Mouse (Mus musculus): ENCODE results near the gene Astn1. TPM values are rescaled to one million over a fixed set of nuclear protein-coding genes. Genes with fewer than 3 reads are reported as not detected.

The Astn1 gene
- polyA plus RNA-seq (2016; fragmentation: Nextera tagmentation; extraction: Ambion mirVana): 4.2 and 4.4 TPM in 2 replicates

- ATAC-seq (ENCODE audit: insufficient number of reproducible peaks, insufficient read depth, low FRiP score, low TSS enrichment, low read depth): 0 out of 2 replicates have a peak, but pooled peaks have one; percentile 3
- H3K4me3 ChIP-seq (replicated peaks): peak within 1 kb of the TSS; percentile 54
- H3K27ac ChIP-seq: no peak within 1 kb of the TSS
- peaks cover 38% of the 10 kb centered on the region for H3K27me3 ChIP-seq
- H3K4me2 ChIP-seq: peak within 1 kb of the TSS; percentile 73
- WGBS: 0% methylated on average over 2 of the region's 2 CpGs
- peak within 1 kb of the TSS; percentile 70 for H3K9ac ChIP-seq (replicated peaks)
- peaks cover 4% of the 10 kb centered on the region; the same call in 1 of the 2 replicates for H3K4me1 ChIP-seq (replicated peaks)
- H3K36me3 ChIP-seq: no peaks in the 10 kb centered on the region
- no peaks in the 10 kb centered on the region for H3K9me3 ChIP-seq
Measured at GRCm38 (mm10) chr1:158361964-158362291, at the start of gene Astn1. TSS of gene Astn1 (plus strand) at chr1:158362273.

- no peak overlapping the region for H3K4me3 ChIP-seq (replicated peaks)
- no peaks in the 10 kb centered on the region for H3K36me3 ChIP-seq
- no peak overlapping the region for H3K9ac ChIP-seq (replicated peaks)
- no peak overlapping the region for H3K4me2 ChIP-seq
- H3K27me3 ChIP-seq: no peaks in the 10 kb centered on the region
- no peak for ATAC-seq (ENCODE audit: insufficient number of reproducible peaks, insufficient read depth, low FRiP score, low TSS enrichment, low read depth)
- no peak overlapping the region for H3K27ac ChIP-seq
- H3K4me1 ChIP-seq (replicated peaks): no peaks in the 10 kb centered on the region
- no peaks in the 10 kb centered on the region for H3K9me3 ChIP-seq
- 78% methylated on average over 6 of the region's 6 CpGs for WGBS
Measured at GRCm38 (mm10) chr1:158323325-158323724, 38.7 kb upstream of the Astn1 start.

GRCm38 (mm10) chr1:158328126-158328525, 33.9 kb upstream of the Astn1 start:
- no peak overlapping the region for H3K4me2 ChIP-seq
- no peak overlapping the region for H3K9ac ChIP-seq (replicated peaks)
- H3K27me3 ChIP-seq: no peaks in the 10 kb centered on the region
- H3K9me3 ChIP-seq: no peaks in the 10 kb centered on the region
- H3K4me3 ChIP-seq (replicated peaks): no peak overlapping the region
- no peaks in the 10 kb centered on the region for H3K36me3 ChIP-seq
- H3K27ac ChIP-seq: no peak overlapping the region
- H3K4me1 ChIP-seq (replicated peaks): no peaks in the 10 kb centered on the region
- WGBS: 83% methylated on average over 5 of the region's 5 CpGs
- ATAC-seq (ENCODE audit: insufficient number of reproducible peaks, insufficient read depth, low FRiP score, low TSS enrichment, low read depth): no peak

- Histone ChIP-seq H3K27me3 (no peaks in the 10 kb centered on the region), H3K27ac (no peak overlapping the region), H3K4me2 (no peak overlapping the region), H3K9me3 (no peaks in the 10 kb centered on the region), H3K4me3 (replicated peaks) (no peak overlapping the region), H3K36me3 (no peaks in the 10 kb centered on the region), H3K9ac (replicated peaks) (no peak overlapping the region), H3K4me1 (replicated peaks) (no peaks in the 10 kb centered on the region)
- no peak for ATAC-seq (ENCODE audit: insufficient number of reproducible peaks, insufficient read depth, low FRiP score, low TSS enrichment, low read depth)
- 79% methylated on average over 2 of the region's 2 CpGs for WGBS
Measured at GRCm38 (mm10) chr1:158328839-158329238, 33.2 kb upstream of the Astn1 start.

- H3K27me3 ChIP-seq: no peaks in the 10 kb centered on the region
- no peak for ATAC-seq (ENCODE audit: insufficient number of reproducible peaks, insufficient read depth, low FRiP score, low TSS enrichment, low read depth)
- WGBS: 50% methylated on average over 6 of the region's 6 CpGs
- H3K27ac ChIP-seq: no peak overlapping the region
- H3K4me3 ChIP-seq (replicated peaks): no peak overlapping the region
- no peak overlapping the region for H3K9ac ChIP-seq (replicated peaks)
- H3K4me2 ChIP-seq: no peak overlapping the region
- H3K9me3 ChIP-seq: no peaks in the 10 kb centered on the region
- no peaks in the 10 kb centered on the region for H3K36me3 ChIP-seq
- H3K4me1 ChIP-seq (replicated peaks): no peaks in the 10 kb centered on the region
Measured at GRCm38 (mm10) chr1:158343243-158343714, 18.8 kb upstream of the Astn1 start.

- no peaks in the 10 kb centered on the region for H3K36me3 ChIP-seq
- no peak overlapping the region for H3K27ac ChIP-seq
- H3K4me1 ChIP-seq (replicated peaks): peaks cover 6% of the 10 kb centered on the region; the same call in 1 of the 2 replicates
- H3K9ac ChIP-seq (replicated peaks): no peak overlapping the region
- no peak overlapping the region for H3K4me2 ChIP-seq
- 69% methylated on average over 5 of the region's 5 CpGs for WGBS
- ATAC-seq (ENCODE audit: insufficient number of reproducible peaks, insufficient read depth, low FRiP score, low TSS enrichment, low read depth): no peak
- no peak overlapping the region for H3K4me3 ChIP-seq (replicated peaks)
- H3K27me3 ChIP-seq: peaks cover 52% of the 10 kb centered on the region
- H3K9me3 ChIP-seq: no peaks in the 10 kb centered on the region
Measured at GRCm38 (mm10) chr1:158353656-158354371, 8.3 kb upstream of the Astn1 start.

GRCm38 (mm10) chr1:158355177-158356050, 6.7 kb upstream of the Astn1 start:
- H3K9ac ChIP-seq (replicated peaks): no peak overlapping the region
- peak overlapping the region; percentile 56 for H3K4me3 ChIP-seq (replicated peaks)

GRCm38 (mm10) chr1:158356051-158356461, 6.0 kb upstream of the Astn1 start, which contains the start of gene Brinp2:
TSS of gene Brinp2 (minus strand) at chr1:158356326.
- Histone ChIP-seq H3K27ac (no peak within 1 kb of the TSS), H3K4me2 (peak within 1 kb of the TSS; percentile 69), H3K27me3 (peaks cover 61% of the 10 kb centered on the region), H3K4me1 (replicated peaks) (peaks cover 6% of the 10 kb centered on the region; the same call in 1 of the 2 replicates), H3K9ac (replicated peaks) (no peak within 1 kb of the TSS), H3K36me3 (no peaks in the 10 kb centered on the region), H3K9me3 (no peaks in the 10 kb centered on the region), H3K4me3 (replicated peaks) (peak within 1 kb of the TSS; percentile 56)
- under 1% methylated on average over 30 of the region's 30 CpGs for WGBS
- ATAC-seq (ENCODE audit: insufficient number of reproducible peaks, insufficient read depth, low FRiP score, low TSS enrichment, low read depth): peak; percentile 96

More at GRCm38 (mm10) chr1:158355177-158356050, 6.7 kb upstream of the Astn1 start:
- H3K4me2 ChIP-seq: peak overlapping the region; percentile 69
- peaks cover 57% of the 10 kb centered on the region for H3K27me3 ChIP-seq
- 12% methylated on average over 28 of the region's 28 CpGs for WGBS
- H3K36me3 ChIP-seq: no peaks in the 10 kb centered on the region
- H3K27ac ChIP-seq: no peak overlapping the region
- H3K9me3 ChIP-seq: no peaks in the 10 kb centered on the region
- peaks cover 6% of the 10 kb centered on the region; the same call in 1 of the 2 replicates for H3K4me1 ChIP-seq (replicated peaks)
- no peak for ATAC-seq (ENCODE audit: insufficient number of reproducible peaks, insufficient read depth, low FRiP score, low TSS enrichment, low read depth)

GRCm38 (mm10) chr1:158362292-158363101, 424 bp downstream of the Astn1 start:
- Histone ChIP-seq H3K27ac (no peak overlapping the region), H3K9me3 (no peaks in the 10 kb centered on the region), H3K36me3 (no peaks in the 10 kb centered on the region), H3K4me3 (replicated peaks) (peak overlapping the region; percentile 54), H3K4me2 (peak overlapping the region; percentile 73), H3K4me1 (replicated peaks) (peaks cover 4% of the 10 kb centered on the region; the same call in 1 of the 2 replicates), H3K9ac (replicated peaks) (peak overlapping the region; percentile 70), H3K27me3 (peaks cover 32% of the 10 kb centered on the region)
- peak; percentile 83 for ATAC-seq (ENCODE audit: insufficient number of reproducible peaks, insufficient read depth, low FRiP score, low TSS enrichment, low read depth)
- 1% methylated on average over 33 of the region's 37 CpGs for WGBS

- Histone ChIP-seq H3K9ac (replicated peaks) (no peak overlapping the region), H3K27me3 (peaks cover 27% of the 10 kb centered on the region), H3K4me3 (replicated peaks) (no peak overlapping the region), H3K27ac (no peak overlapping the region), H3K36me3 (no peaks in the 10 kb centered on the region), H3K9me3 (no peaks in the 10 kb centered on the region), H3K4me2 (no peak overlapping the region), H3K4me1 (replicated peaks) (peaks cover 4% of the 10 kb centered on the region; the same call in 1 of the 2 replicates)
- WGBS: 54% methylated on average over 1 of the region's 1 CpGs
- ATAC-seq (ENCODE audit: insufficient number of reproducible peaks, insufficient read depth, low FRiP score, low TSS enrichment, low read depth): no peak
Measured at GRCm38 (mm10) chr1:158364461-158364860, 2.4 kb downstream of the Astn1 start.
